Mouse (Mus musculus) C2C12 (cell line): ENCODE measurements around the gene Gas7. TPM values are rescaled to one million over a fixed set of nuclear protein-coding genes. Genes with fewer than 3 reads are reported as not detected.

Experiments used
- H3K27me3 ChIP-seq: one replicate; pipeline ENCODE4 v1.6.1; 2011; ENCODE audit not compliant: control insufficient read depth, insufficient read depth, insufficient read length
- H3K36me3 ChIP-seq: one replicate; pipeline ENCODE4 v1.6.1; 2011; ENCODE audit not compliant: control insufficient read depth, insufficient read depth
- H3K4me3 ChIP-seq: one replicate; pipeline ENCODE4 v1.5.1; 2011; ENCODE audit warnings: mild to moderate bottlenecking, control low read depth; ENCODE audit not compliant: poor library complexity, insufficient read depth, severe bottlenecking
- H3K79me2 ChIP-seq: one replicate; pipeline ENCODE4 v1.6.1; 2011; ENCODE audit not compliant: control insufficient read depth, insufficient read depth
- H3K79me3 ChIP-seq: one replicate; pipeline ENCODE4 v1.6.1; 2011; ENCODE audit warnings: low read depth, control low read depth
- H3ac ChIP-seq: one replicate; pipeline ENCODE3; 2011; ENCODE audit warnings: low read depth; ENCODE audit not compliant: control insufficient read depth, insufficient read length
- CEBPB ChIP-seq: IDR thresholded peaks from one replicate; pipeline ENCODE4 v1.6.1; 2011; ENCODE audit warnings: low read depth, mild to moderate bottlenecking, control low read depth, moderate library complexity
- CTCF ChIP-seq: IDR thresholded peaks from one replicate; pipeline ENCODE4 v1.5.1; 2011; ENCODE audit not compliant: control insufficient read depth, insufficient read depth, insufficient read length
- FOSL1 ChIP-seq: IDR thresholded peaks from one replicate; pipeline ENCODE4 v1.8.0; 2011; ENCODE audit warnings: mild to moderate bottlenecking, low read length; ENCODE audit not compliant: poor library complexity, insufficient read depth, severe bottlenecking
- MAX ChIP-seq: IDR thresholded peaks from one replicate; pipeline ENCODE4 v1.6.1; 2011; ENCODE audit warnings: mild to moderate bottlenecking, control low read depth
- MYOD1 ChIP-seq: IDR thresholded peaks from one replicate; pipeline ENCODE4 v1.6.1; 2011; ENCODE audit warnings: low read depth; ENCODE audit not compliant: control insufficient read depth, insufficient read length
- MYOG ChIP-seq: IDR thresholded peaks from one replicate; pipeline ENCODE4 v1.6.1; 2011; ENCODE audit not compliant: control insufficient read depth, insufficient read length; ENCODE audit errors: extremely low read depth
- USF1 ChIP-seq: IDR thresholded peaks from one replicate; pipeline ENCODE4 v1.6.1; 2011; ENCODE audit warnings: low read depth, mild to moderate bottlenecking, control low read depth, moderate library complexity
- polyA plus RNA-seq: library from polyadenylated mRNA; unstranded; fragments of >200 nt; fragmentation: generic; extraction: Trizol; gene quantifications from one replicate; pipeline ENCODE4 v1.2.1, GENCODE M21; 2012; ENCODE audit warnings: missing spikeins

The Gas7 gene
- polyA plus RNA-seq, 1 experiment = not detected

GRCm38 (mm10) chr11:67657685-67658382, 202.6 kb downstream of the Gas7 start:
- Histone ChIP-seq H3K27me3 (peaks cover 2% of the 10 kb centered on the region), H3K79me3 (no peaks in the 10 kb centered on the region), H3K4me3 (no peak overlapping the region), H3ac (no peak overlapping the region), H3K79me2 (no peaks in the 10 kb centered on the region), H3K36me3 (no peaks in the 10 kb centered on the region)
- TF ChIP-seq FOSL1 (no peak), CTCF (no peak), MAX (no peak), MYOG (no peak), CEBPB (no peak), MYOD1 (no peak), USF1 (no peak)

GRCm38 (mm10) chr11:67661465-67661864, 206.2 kb downstream of the Gas7 start:
- TF ChIP-seq MYOG (no peak), MAX (no peak), CTCF (no peak), MYOD1 (no peak), CEBPB (no peak)
- no peaks in the 10 kb centered on the region for H3K36me3 ChIP-seq
- H3K4me3 ChIP-seq = no peak overlapping the region
- no peak overlapping the region for H3ac ChIP-seq
- no peaks in the 10 kb centered on the region for H3K79me3 ChIP-seq
- peaks cover 3% of the 10 kb centered on the region for H3K27me3 ChIP-seq
- no peaks in the 10 kb centered on the region for H3K79me2 ChIP-seq

- no peaks in the 10 kb centered on the region for H3K36me3 ChIP-seq
- no peak overlapping the region for H3ac ChIP-seq
- no peaks in the 10 kb centered on the region for H3K79me3 ChIP-seq
- H3K79me2 ChIP-seq = no peaks in the 10 kb centered on the region
- no peak for TF ChIP-seq FOSL1
- no peak for TF ChIP-seq CTCF
- TF ChIP-seq MAX = no peak
- TF ChIP-seq MYOG = no peak
- TF ChIP-seq USF1 = no peak
- TF ChIP-seq CEBPB = no peak
- no peak for TF ChIP-seq MYOD1
- H3K4me3 ChIP-seq = no peak overlapping the region
- peaks cover 3% of the 10 kb centered on the region for H3K27me3 ChIP-seq
Measured at GRCm38 (mm10) chr11:67663437-67663836, 208.2 kb downstream of the Gas7 start.

- Histone ChIP-seq H3K79me3 (no peaks in the 10 kb centered on the region), H3K79me2 (no peaks in the 10 kb centered on the region), H3ac (no peak overlapping the region), H3K27me3 (peaks cover 3% of the 10 kb centered on the region), H3K4me3 (no peak overlapping the region), H3K36me3 (no peaks in the 10 kb centered on the region)
- TF ChIP-seq USF1 (no peak), MYOG (no peak), FOSL1 (no peak), CEBPB (no peak), CTCF (no peak), MYOD1 (no peak), MAX (no peak)
Measured at GRCm38 (mm10) chr11:67664261-67664660, 209.0 kb downstream of the Gas7 start.

GRCm38 (mm10) chr11:67664918-67665317, 209.7 kb downstream of the Gas7 start:
- TF ChIP-seq CTCF = no peak
- Histone ChIP-seq H3ac (no peak overlapping the region), H3K79me2 (no peaks in the 10 kb centered on the region), H3K79me3 (no peaks in the 10 kb centered on the region), H3K4me3 (no peak overlapping the region), H3K36me3 (no peaks in the 10 kb centered on the region), H3K27me3 (peaks cover 3% of the 10 kb centered on the region)

GRCm38 (mm10) chr11:67666129-67666528, 210.9 kb downstream of the Gas7 start:
- Histone ChIP-seq H3K79me3 (no peaks in the 10 kb centered on the region), H3K36me3 (no peaks in the 10 kb centered on the region), H3ac (no peak overlapping the region), H3K27me3 (peaks cover 9% of the 10 kb centered on the region), H3K4me3 (no peak overlapping the region), H3K79me2 (no peaks in the 10 kb centered on the region)
- TF ChIP-seq MAX = no peak
- no peak for TF ChIP-seq MYOG
- no peak for TF ChIP-seq CTCF
- no peak for TF ChIP-seq MYOD1
- TF ChIP-seq FOSL1 = no peak
- TF ChIP-seq USF1 = no peak
- no peak for TF ChIP-seq CEBPB
